Mouse (Mus musculus): ENCODE results near the gene Fgfr2.

The Fgfr2 gene

DNA sequence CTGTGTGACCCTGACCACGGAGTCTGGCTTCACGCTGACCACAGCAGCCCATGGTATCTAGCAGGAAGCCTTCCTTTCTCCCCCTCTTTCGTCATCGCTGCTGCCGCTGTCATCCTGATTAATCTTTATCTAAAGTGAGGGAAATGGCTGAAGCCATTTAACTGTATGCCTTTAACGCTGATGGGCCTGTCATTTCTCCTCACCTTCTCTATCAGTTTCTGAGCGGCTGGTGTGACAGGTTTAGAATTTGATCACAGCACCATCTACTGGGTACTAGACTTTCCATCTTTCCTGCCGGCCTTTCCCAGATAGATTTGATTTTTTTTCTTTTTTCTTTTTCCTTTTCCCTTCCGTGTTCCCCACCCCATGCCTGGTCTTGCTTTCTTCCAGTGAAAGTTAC, 1376.4 kb downstream of the Fgfr2 start:
- DNase-seq, result no peak

GRCm38 (mm10) chr7:131743193-131743592, 1380.0 kb downstream of the Fgfr2 start:
- DNase-seq, result no peak

DNA sequence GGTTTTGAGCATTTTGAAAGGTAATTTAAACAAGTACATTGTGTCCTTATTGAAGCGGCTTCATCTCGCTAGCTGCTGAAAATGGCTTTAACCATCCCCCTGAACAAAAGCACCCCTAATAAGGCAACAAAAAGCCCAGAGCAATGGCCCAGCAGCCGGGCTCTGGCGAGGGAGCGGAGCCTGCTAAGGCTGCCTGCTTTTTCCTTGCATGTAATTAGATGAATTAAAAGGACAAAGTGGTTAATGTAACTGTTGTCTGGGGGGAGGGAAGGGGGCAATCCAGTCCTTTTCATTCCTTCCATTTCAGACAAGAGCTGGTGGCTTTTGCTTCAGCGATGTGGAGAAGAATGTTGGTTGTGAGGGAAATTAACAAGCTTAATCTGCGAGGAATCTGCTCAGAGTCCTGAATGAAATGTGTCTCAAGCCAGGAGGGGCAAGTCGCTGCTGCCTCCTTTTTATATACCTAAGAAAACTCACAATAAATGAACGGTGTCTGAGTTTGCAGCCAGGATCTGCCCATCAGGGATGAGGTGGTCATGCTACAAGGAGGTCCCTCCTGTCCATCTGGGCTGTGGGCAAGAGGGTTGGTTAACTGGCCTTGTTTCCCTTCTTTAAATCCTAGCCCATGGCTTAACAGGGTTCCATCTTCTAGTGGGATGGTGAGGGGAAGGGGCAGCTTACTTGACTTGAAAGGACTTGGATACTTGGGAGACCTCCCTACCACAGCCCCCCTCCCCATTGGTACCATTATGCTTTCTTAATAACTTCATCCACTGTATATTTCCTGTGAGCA, 1400.2 kb downstream of the Fgfr2 start:
- DNase-seq, result no peak

DNA sequence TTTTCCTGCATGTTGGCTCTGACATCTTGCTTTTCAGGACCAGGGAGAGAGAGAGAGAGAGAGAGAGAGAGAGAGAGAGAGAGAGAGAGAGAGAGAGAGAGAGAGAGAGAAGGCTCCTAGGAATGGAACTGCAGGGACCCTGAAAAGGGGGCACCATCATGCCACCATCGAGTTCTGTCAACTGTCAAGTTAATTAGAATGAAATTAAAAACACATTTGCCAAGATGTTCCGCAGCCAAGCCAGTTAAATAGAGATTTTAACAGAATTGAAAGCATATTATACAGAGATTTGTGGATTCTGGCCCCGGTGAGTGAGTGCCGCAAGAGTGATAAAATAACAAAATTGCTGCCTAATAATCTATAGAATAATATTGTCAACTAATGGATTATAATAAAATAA, 1400.8 kb downstream of the Fgfr2 start:
- no peak for DNase-seq

DNA sequence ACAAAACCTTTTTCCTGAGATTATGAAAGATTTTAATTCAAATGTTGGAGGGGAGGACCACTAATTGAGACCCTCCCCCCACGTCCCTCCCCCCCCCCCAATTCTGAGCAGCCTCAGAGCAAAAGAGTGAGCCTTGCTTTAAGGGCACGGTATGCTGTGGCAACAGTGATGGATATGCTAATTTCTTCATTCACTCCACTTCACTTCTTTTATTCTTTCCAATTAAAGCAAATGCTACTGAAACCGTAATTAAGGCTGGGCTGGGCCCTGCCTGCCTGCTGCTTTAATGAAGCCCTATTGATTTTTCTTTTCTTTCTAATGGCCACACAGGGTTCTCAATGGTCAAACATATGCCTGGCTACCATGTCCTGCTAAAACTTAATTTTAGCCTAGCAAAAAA, 1404.9 kb downstream of the Fgfr2 start:
- no peak for DNase-seq

- no peak for DNase-seq
Observed at GRCm38 (mm10) chr7:131713076-131713475, 1410.1 kb downstream of the Fgfr2 start.

DNA sequence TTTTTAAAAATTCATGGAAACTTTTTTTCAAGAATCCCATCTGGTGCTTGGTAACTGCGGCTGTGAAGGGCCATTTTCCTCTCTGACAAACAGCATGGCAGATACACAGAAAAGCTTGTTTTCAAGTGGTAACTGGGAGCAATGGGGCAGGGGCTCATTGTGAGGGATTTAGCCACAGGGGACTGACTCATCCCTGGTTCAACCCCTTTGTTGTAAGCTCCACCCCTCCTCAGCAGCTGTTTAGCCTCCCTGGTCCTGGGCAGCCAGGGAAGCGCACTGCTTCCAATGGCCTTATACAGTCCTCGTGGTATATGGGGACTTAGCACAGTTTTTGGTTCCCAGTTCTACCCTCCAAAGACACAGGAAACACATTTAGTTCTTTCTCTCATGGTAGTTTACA, 1426.3 kb downstream of the Fgfr2 start:
- no peak for DNase-seq

DNA sequence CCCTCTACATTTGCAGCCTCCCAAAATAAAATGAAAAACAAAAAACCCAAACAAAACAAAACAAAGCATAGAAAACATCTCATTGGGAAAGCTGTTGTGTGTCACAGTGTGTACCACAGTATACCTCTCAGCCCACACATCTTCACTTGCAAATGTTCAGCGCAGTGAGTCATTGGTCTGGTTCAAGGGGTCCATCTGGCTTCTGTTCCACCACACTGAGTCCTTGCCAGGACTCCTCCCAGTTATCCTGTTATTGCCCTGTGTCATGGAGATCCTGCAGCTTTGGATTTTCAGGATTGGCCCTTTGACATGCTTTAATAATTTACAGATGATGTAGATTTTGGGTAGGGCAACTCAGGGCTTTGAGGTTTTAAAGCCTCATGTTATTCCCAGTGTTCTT, 1435.8 kb downstream of the Fgfr2 start:
- no peak for DNase-seq

DNA sequence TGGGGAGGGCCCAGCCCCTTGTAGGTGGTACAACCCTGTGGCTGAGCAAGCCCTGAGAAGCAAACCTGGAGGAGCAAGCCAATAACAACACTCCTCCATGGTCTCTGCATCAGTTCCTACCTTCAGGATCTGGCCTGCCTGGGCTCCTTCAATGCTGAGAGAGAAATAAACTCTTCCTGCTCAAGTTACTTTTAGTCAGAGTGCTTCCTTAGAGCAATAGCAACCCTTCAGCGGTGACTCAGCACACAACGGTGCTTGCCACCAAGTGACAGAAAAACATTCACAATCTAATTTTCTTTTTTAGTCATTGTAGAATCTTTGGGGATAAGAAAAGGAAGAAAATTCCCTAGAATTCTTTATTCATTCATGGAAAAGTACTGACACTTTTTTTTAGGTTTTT, 1446.0 kb downstream of the Fgfr2 start:
- no peak for DNase-seq

DNA sequence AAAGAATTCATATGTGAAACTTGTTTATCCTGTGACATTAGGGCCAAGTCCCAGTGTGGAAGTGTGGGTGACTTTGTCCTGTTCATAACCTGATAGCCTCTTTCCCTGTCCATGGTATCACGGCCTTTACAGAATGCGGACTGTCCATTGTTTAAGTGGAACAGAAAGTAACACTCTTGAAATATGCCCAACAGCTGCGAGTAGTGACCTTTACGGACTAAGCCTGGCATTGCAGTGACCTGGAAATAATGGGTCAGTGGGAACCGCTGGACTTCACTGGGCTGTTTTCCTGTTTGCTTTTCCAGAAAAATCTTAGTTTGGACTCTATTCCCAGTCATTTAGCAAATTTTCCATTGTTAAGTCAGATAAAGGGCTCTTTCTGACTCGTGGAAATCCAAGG, 1452.6 kb downstream of the Fgfr2 start:
- DNase-seq, result no peak

DNA sequence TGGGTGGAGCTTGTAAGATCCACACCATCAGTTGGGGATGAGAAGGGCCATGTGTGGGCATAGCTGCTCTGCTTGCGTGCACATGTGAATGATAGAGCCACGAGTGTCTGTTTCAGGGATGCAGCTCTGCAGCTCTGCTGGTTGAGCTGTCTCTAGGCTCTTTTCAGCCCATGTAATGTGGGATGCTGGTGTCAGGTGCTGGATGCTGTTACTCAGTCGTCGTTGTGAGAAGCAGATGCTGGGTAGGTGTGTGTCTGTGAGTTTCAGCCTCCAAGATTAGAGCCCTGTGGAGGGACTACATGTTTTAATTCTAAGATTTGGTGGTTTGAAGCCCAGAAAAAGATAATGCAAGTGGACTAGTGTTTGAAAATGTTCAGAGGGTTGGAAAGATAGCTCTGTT, 1453.8 kb downstream of the Fgfr2 start:
- no peak for DNase-seq

GRCm38 (mm10) chr7:131660726-131661125, 1462.4 kb downstream of the Fgfr2 start:
- no peak for DNase-seq

GRCm38 (mm10) chr7:131656017-131656416, 1467.1 kb downstream of the Fgfr2 start:
- no peak for DNase-seq

DNA sequence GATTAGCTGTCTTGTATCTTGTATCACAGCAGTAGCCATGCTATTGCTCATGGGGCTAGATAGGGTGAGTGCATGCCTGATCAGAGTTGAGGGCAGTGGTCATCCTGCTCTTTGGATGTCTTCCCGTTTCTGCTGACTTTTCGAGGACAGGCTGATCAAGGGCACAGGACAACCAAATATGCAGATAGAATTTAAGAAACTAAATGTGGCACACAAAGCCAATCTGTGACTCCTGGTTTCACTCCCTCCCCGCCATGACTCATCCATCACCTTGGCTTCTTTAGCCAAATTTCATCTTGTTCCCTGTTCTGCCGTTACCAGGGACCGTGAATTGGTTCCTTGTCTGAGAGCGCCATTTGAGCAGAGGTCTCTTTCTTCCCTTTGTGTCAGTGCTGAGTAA, 1469.7 kb downstream of the Fgfr2 start:
- DNase-seq, result no peak

GRCm38 (mm10) chr7:131651921-131652694, 1471.0 kb downstream of the Fgfr2 start:
- DNase-seq, result no peak

DNA sequence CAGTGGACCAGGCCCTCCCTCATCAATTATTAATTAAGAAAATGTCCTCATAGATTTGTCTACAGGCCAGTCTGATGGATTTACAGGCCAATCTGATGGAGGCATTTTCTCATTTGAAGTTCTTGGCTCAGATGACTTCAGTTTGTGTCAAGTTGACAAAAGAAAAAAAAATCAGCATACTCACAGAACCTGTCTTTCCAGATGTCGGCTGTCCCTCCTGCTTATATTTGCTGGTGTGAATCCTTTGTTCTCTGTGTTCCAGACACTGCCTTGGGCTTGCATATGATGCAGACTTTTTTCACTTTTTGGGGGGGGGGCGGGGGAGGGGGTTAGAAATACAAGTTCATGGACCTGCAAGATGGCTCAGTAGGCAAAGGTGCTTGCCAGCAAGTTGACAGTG, 1472.9 kb downstream of the Fgfr2 start:
- no peak for DNase-seq

- DNase-seq, result no peak
Observed at GRCm38 (mm10) chr7:131648276-131648675, 1474.9 kb downstream of the Fgfr2 start.

DNA sequence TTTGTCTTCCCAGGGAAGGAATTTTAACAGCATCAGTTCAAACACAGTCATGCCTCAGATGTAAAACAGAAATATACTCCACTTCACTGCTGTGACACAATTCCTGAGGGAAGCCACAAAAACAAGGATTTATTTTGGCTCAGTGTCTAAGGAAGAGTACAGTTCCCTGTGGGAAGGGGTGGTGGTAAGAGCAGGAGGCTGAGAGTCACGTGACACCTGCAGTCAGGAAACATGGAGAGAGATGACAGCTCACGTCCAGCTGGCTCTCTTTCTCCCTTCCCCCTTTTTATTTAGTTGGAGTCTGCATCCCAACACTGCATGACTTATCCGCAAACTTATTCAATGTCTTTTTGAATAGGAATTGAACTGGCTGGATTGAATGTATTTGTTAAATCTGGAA, 1475.6 kb downstream of the Fgfr2 start:
- no peak for DNase-seq

GRCm38 (mm10) chr7:131644586-131644985, 1478.6 kb downstream of the Fgfr2 start:
- no peak for DNase-seq

DNA sequence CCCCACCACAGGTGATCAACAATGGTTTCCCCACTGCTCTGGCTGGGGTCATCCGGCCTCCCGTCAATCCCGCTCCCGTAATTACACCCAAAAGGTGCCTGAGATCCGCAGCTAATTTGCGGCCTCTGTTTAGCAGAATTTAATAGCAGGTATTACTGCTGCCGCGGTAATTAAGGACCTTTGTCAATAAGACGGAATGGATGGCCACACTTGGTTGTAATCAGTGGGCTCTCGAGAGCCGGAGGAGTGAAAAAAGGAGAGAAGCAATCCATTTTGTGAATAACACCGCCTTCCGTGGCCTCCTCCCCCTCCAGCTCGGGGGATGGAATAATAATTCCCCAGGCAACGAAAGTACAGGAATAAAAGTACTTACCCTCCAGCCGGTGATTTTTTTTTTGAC, 1479.1 kb downstream of the Fgfr2 start:
- DNase-seq, result no peak

GRCm38 (mm10) chr7:131643341-131643840, 1479.8 kb downstream of the Fgfr2 start:
- DNase-seq, result no peak

DNA sequence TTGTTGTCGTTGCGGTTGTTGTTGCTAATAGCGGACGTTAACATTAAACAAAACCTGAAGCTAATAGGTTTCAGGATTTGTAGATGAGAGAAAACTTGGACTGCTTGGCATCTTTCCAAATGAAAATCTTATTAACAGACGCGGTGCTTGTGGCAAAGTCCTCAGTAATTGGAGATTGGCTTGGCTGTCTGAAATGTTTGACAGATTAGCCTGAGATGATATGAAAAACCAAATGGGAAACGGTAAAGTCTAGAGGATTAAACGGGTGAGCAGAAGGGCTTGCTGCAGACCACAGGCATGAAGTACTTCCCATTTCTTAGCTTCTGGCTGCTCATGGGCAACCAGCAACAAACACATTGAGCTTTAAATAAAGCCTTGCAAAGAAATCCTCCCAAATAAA, 1493.6 kb downstream of the Fgfr2 start:
- no peak for DNase-seq

- DNase-seq, result no peak
Observed at GRCm38 (mm10) chr7:131628846-131629391, 1494.2 kb downstream of the Fgfr2 start.

- no peak for DNase-seq
Observed at GRCm38 (mm10) chr7:131628356-131628755, 1494.8 kb downstream of the Fgfr2 start.

Data from kidney, adult 11 months (tissue).